Mouse (Mus musculus): ENCODE data around the gene Asl. TPM values are rescaled to one million over a fixed set of nuclear protein-coding genes. Genes with fewer than 3 reads are reported as not detected.

The Asl gene
- polyA plus RNA-seq (2015; fragmentation: Nextera tagmentation; extraction: Ambion mirVana): 31.3 and 40.2 TPM in 2 replicates

- Histone ChIP-seq H3K4me2 (peak within 1 kb of the TSS; percentile 71), H3K27me3 (peaks cover 11% of the 10 kb centered on the region; the same call in 1 of the 2 replicates), H3K9me3 (no peaks in the 10 kb centered on the region), H3K9ac (peak within 1 kb of the TSS; percentile 88), H3K27ac (peak within 1 kb of the TSS; percentile 95), H3K36me3 (no peaks in the 10 kb centered on the region), H3K4me1 (replicated peaks) (peaks cover 19% of the 10 kb centered on the region), H3K4me3 (peak within 1 kb of the TSS; percentile 67)
- 2% methylated on average over 51 of the region's 51 CpGs for WGBS
- ATAC-seq (ENCODE audit: low FRiP score): peak; percentile 86
Observed at GRCm38 (mm10) chr5:130029142-130029897, at the start of gene Asl, which contains the start of gene Crcp. Asl (minus strand) TSS chr5:130029247. Crcp (plus strand) TSS chr5:130029290.

GRCm38 (mm10) chr5:130078834-130079156, 49.7 kb upstream of the Asl start:
- peaks cover 13% of the 10 kb centered on the region for H3K4me1 ChIP-seq (replicated peaks)
- H3K36me3 ChIP-seq: peaks cover 6% of the 10 kb centered on the region
- H3K27ac ChIP-seq: peak overlapping the region; percentile 90
- no peaks in the 10 kb centered on the region for H3K9me3 ChIP-seq
- H3K4me3 ChIP-seq: peak overlapping the region; percentile 82
- peak; percentile 43 for ATAC-seq (ENCODE audit: low FRiP score)
- peaks cover 10% of the 10 kb centered on the region for H3K27me3 ChIP-seq
- 44% methylated on average over 6 of the region's 6 CpGs for WGBS
- peak overlapping the region; percentile 74 for H3K4me2 ChIP-seq
- peak overlapping the region; percentile 88 for H3K9ac ChIP-seq

GRCm38 (mm10) chr5:130078096-130078833, 49.2 kb upstream of the Asl start:
- peak overlapping the region; percentile 74 for H3K4me2 ChIP-seq
- no peaks in the 10 kb centered on the region for H3K9me3 ChIP-seq
- no peak overlapping the region for H3K9ac ChIP-seq
- no peak overlapping the region for H3K4me3 ChIP-seq
- peaks cover 10% of the 10 kb centered on the region for H3K27me3 ChIP-seq
- peaks cover 13% of the 10 kb centered on the region for H3K4me1 ChIP-seq (replicated peaks)
- WGBS: 84% methylated on average over 9 of the region's 9 CpGs
- H3K27ac ChIP-seq: no peak overlapping the region
- ATAC-seq (ENCODE audit: low FRiP score): no peak
- peaks cover 6% of the 10 kb centered on the region for H3K36me3 ChIP-seq

- Histone ChIP-seq H3K4me2 (no peak overlapping the region), H3K9ac (no peak overlapping the region), H3K4me1 (replicated peaks) (peaks cover 13% of the 10 kb centered on the region), H3K27ac (no peak overlapping the region), H3K9me3 (no peaks in the 10 kb centered on the region), H3K4me3 (no peak overlapping the region), H3K36me3 (peaks cover 2% of the 10 kb centered on the region), H3K27me3 (peaks cover 10% of the 10 kb centered on the region)
- ATAC-seq (ENCODE audit: low FRiP score): no peak
- WGBS: 68% methylated on average over 6 of the region's 6 CpGs
Observed at GRCm38 (mm10) chr5:130076396-130076795, 47.3 kb upstream of the Asl start.

GRCm38 (mm10) chr5:130074491-130074890, 45.4 kb upstream of the Asl start:
- H3K9ac ChIP-seq: no peak overlapping the region
- H3K27ac ChIP-seq: no peak overlapping the region
- H3K36me3 ChIP-seq: no peaks in the 10 kb centered on the region
- 78% methylated on average over 6 of the region's 6 CpGs for WGBS
- H3K9me3 ChIP-seq: no peaks in the 10 kb centered on the region
- no peak overlapping the region for H3K4me3 ChIP-seq
- peaks cover 10% of the 10 kb centered on the region for H3K27me3 ChIP-seq
- H3K4me1 ChIP-seq (replicated peaks): peaks cover 3% of the 10 kb centered on the region
- no peak overlapping the region for H3K4me2 ChIP-seq
- ATAC-seq (ENCODE audit: low FRiP score): no peak

- no peak within 1 kb of the TSS for H3K4me3 ChIP-seq
- ATAC-seq (ENCODE audit: low FRiP score): no peak
Observed at GRCm38 (mm10) chr5:130073026-130073425, 44.0 kb upstream of the Asl start, which contains the start of gene Tpst1. Tpst1 (plus strand) TSS chr5:130073326.

GRCm38 (mm10) chr5:130067841-130068264, 38.8 kb upstream of the Asl start:
- no peak overlapping the region for H3K9ac ChIP-seq
- WGBS: 83% methylated on average over 3 of the region's 3 CpGs
- H3K9me3 ChIP-seq: no peaks in the 10 kb centered on the region
- H3K27ac ChIP-seq: no peak overlapping the region
- no peak for ATAC-seq (ENCODE audit: low FRiP score)
- H3K4me1 ChIP-seq (replicated peaks): no peaks in the 10 kb centered on the region
- no peak overlapping the region for H3K4me3 ChIP-seq
- no peaks in the 10 kb centered on the region for H3K36me3 ChIP-seq
- no peaks in the 10 kb centered on the region for H3K27me3 ChIP-seq
- no peak overlapping the region for H3K4me2 ChIP-seq

More at GRCm38 (mm10) chr5:130073026-130073425, 44.0 kb upstream of the Asl start, which contains the start of gene Tpst1:
- H3K27me3 ChIP-seq: peaks cover 10% of the 10 kb centered on the region
- no peak within 1 kb of the TSS for H3K9ac ChIP-seq
- H3K9me3 ChIP-seq: no peaks in the 10 kb centered on the region
- no peak within 1 kb of the TSS for H3K4me2 ChIP-seq
- H3K4me1 ChIP-seq (replicated peaks): no peaks in the 10 kb centered on the region
- 97% methylated on average over 6 of the region's 6 CpGs for WGBS
- no peaks in the 10 kb centered on the region for H3K36me3 ChIP-seq
- no peak within 1 kb of the TSS for H3K27ac ChIP-seq

GRCm38 (mm10) chr5:130065579-130065978, 36.5 kb upstream of the Asl start:
- H3K27ac ChIP-seq: no peak overlapping the region
- WGBS: 89% methylated on average over 1 of the region's 1 CpGs
- no peak for ATAC-seq (ENCODE audit: low FRiP score)
- H3K9ac ChIP-seq: no peak overlapping the region
- no peak overlapping the region for H3K4me2 ChIP-seq
- H3K4me3 ChIP-seq: no peak overlapping the region
- no peaks in the 10 kb centered on the region for H3K9me3 ChIP-seq
- H3K36me3 ChIP-seq: peaks cover 16% of the 10 kb centered on the region
- no peaks in the 10 kb centered on the region for H3K27me3 ChIP-seq
- no peaks in the 10 kb centered on the region for H3K4me1 ChIP-seq (replicated peaks)

GRCm38 (mm10) chr5:130063760-130064159, 34.7 kb upstream of the Asl start:
- Histone ChIP-seq H3K27ac (no peak overlapping the region), H3K4me2 (no peak overlapping the region), H3K36me3 (peaks cover 33% of the 10 kb centered on the region), H3K4me3 (no peak overlapping the region), H3K27me3 (no peaks in the 10 kb centered on the region), H3K4me1 (replicated peaks) (no peaks in the 10 kb centered on the region), H3K9ac (no peak overlapping the region), H3K9me3 (no peaks in the 10 kb centered on the region)
- ATAC-seq (ENCODE audit: low FRiP score): no peak
- WGBS: 75% methylated on average over 2 of the region's 2 CpGs

- Histone ChIP-seq H3K4me1 (replicated peaks) (no peaks in the 10 kb centered on the region), H3K9ac (no peak overlapping the region), H3K27me3 (no peaks in the 10 kb centered on the region), H3K4me2 (no peak overlapping the region), H3K4me3 (no peak overlapping the region), H3K36me3 (peaks cover 38% of the 10 kb centered on the region), H3K27ac (no peak overlapping the region), H3K9me3 (no peaks in the 10 kb centered on the region)
- 81% methylated on average over 2 of the region's 2 CpGs for WGBS
- no peak for ATAC-seq (ENCODE audit: low FRiP score)
Observed at GRCm38 (mm10) chr5:130062096-130062495, 33.0 kb upstream of the Asl start.

- H3K9ac ChIP-seq: no peak overlapping the region
- no peak overlapping the region for H3K4me2 ChIP-seq
- H3K4me3 ChIP-seq: no peak overlapping the region
- no peaks in the 10 kb centered on the region for H3K4me1 ChIP-seq (replicated peaks)
- no peak overlapping the region for H3K27ac ChIP-seq
- no peaks in the 10 kb centered on the region for H3K27me3 ChIP-seq
- H3K9me3 ChIP-seq: no peaks in the 10 kb centered on the region
- no peak for ATAC-seq (ENCODE audit: low FRiP score)
- WGBS: 94% methylated on average over 4 of the region's 4 CpGs
- H3K36me3 ChIP-seq: peaks cover 43% of the 10 kb centered on the region
Observed at GRCm38 (mm10) chr5:130060329-130060665, 31.2 kb upstream of the Asl start.

- peak overlapping the region; percentile 30; the same call in 1 of the 2 replicates for H3K27ac ChIP-seq
- ATAC-seq (ENCODE audit: low FRiP score): no peak
- H3K4me2 ChIP-seq: no peak overlapping the region
- H3K4me1 ChIP-seq (replicated peaks): no peaks in the 10 kb centered on the region
- WGBS: 77% methylated on average over 12 of the region's 12 CpGs
- H3K9ac ChIP-seq: no peak overlapping the region; the same call in 1 of the 2 replicates
- H3K36me3 ChIP-seq: peaks cover 48% of the 10 kb centered on the region
- no peak overlapping the region for H3K4me3 ChIP-seq
- no peaks in the 10 kb centered on the region for H3K27me3 ChIP-seq
- no peaks in the 10 kb centered on the region for H3K9me3 ChIP-seq
Observed at GRCm38 (mm10) chr5:130059413-130060328, 30.6 kb upstream of the Asl start.
